In genomic region chr12:81105721-81106633, GRCm38 (mm10) we compare ENCODE assay signal across 9 mouse cellular contexts.
DNase-seq lines count a peak whose midpoint lies in the region; ATAC-seq and TF ChIP-seq lines count a peak whose summit lies in the region.
"Had no signal": no experiment of that assay in that cellular context is flagged by ENCODE, and none has a peak within 500 bp of the region (broad histone marks: within the 10 kb centered on the region; RNA-seq: fewer than 3 reads in every experiment).

No protein-coding gene starts in this region.

- H3K27ac ChIP-seq in cerebellum, adult 2 months (ENCODE audit: insufficient read depth, low read length): no peak overlapping the region
- H3K27ac ChIP-seq in liver, postnatal 0 days (ENCODE audit: low read depth): no peak overlapping the region
- H3K27ac ChIP-seq: liver, embryonic 15.5 days had no signal

- H3K9me3 ChIP-seq in liver, postnatal 0 days (ENCODE audit: low read length): no peaks in the 10 kb centered on the region
- H3K9me3 ChIP-seq: liver, embryonic 15.5 days had no signal

- ATAC-seq in megakaryocyte-erythroid progenitor cell, adult 5-6 weeks (replicated peaks; ENCODE audit: low FRiP score, low TSS enrichment, poor library complexity, severe bottlenecking): no peak
- ATAC-seq in liver, postnatal 0 days: no peak

- no peaks in the 10 kb centered on the region for H3K27me3 ChIP-seq in cerebellum, adult 2 months (ENCODE audit: control insufficient read depth, insufficient read depth, low read length)
- no peaks in the 10 kb centered on the region for H3K27me3 ChIP-seq in liver, postnatal 0 days (ENCODE audit: insufficient read depth, low read length)
- H3K27me3 ChIP-seq: liver, embryonic 15.5 days had no signal

- no peak overlapping the region for H3K4me3 ChIP-seq in cerebellum, adult 2 months (replicated peaks; ENCODE audit: insufficient read depth, low read depth, low read length)
- H3K4me3 ChIP-seq in liver, postnatal 0 days (ENCODE audit: low read depth, low read length): no peak overlapping the region
- H3K4me3 ChIP-seq: liver, embryonic 15.5 days had no signal

- no peak overlapping the region for H3K9ac ChIP-seq in liver, postnatal 0 days (replicated peaks)
- H3K9ac ChIP-seq: liver, embryonic 15.5 days had no signal

- 18% methylated on average over 12 of the region's 12 CpGs for whole genome bisulfite sequencing in cerebellum, adult 2 months
- WGBS in liver, postnatal 0 days (ENCODE audit: insufficient replicate concordance): 80% methylated on average over 12 of the region's 12 CpGs

- H3K4me2 ChIP-seq in liver, postnatal 0 days (ENCODE audit: low read depth, low read length): no peak overlapping the region
- H3K4me2 ChIP-seq: liver, embryonic 15.5 days had no signal

- peaks cover 10% of the 10 kb centered on the region for H3K4me1 ChIP-seq in cerebellum, adult 2 months (ENCODE audit: control insufficient read depth, insufficient read depth, low read length)
- H3K4me1 ChIP-seq in liver, postnatal 0 days (ENCODE audit: insufficient read depth): peaks cover 8% of the 10 kb centered on the region; the same call in 1 of the 2 replicates

- no peak for TF ChIP-seq EP300 in liver, postnatal 0 days (IDR thresholded peaks at IDR 0.05; ENCODE audit: low read depth)

- no peak for TF ChIP-seq POLR2A in cerebellum, adult 2 months (IDR thresholded peaks at IDR 0.05; ENCODE audit: borderline replicate concordance, insufficient read depth, low read length)

- peak; percentile 44 to 45 for DNase-seq in frontal cortex, postnatal 10 days (ENCODE audit: low spot score in 2 of 2)
- DNase-seq in frontal cortex, postnatal 25 days (ENCODE audit: low spot score in 2 of 2): no peak
- DNase-seq in 3134 (ENCODE audit: extremely low read depth, insufficient read length, low spot score): peak; percentile 4
- DNase-seq in cerebellum, adult 2 months: peak; percentile 76 to 84
- DNase-seq in heart, postnatal 4 days: peak; percentile 79
- DNase-seq in kidney, postnatal 10 days: no peak
- no peak for DNase-seq in liver, postnatal 0 days

- H3K36me3 ChIP-seq in liver, postnatal 0 days (replicated peaks; ENCODE audit: insufficient read depth, low read length): no peaks in the 10 kb centered on the region; the same call in 1 of the 2 replicates
- H3K36me3 ChIP-seq: liver, embryonic 15.5 days had no signal

- TF ChIP-seq CTCF in cerebellum, adult 2 months (IDR thresholded peaks at IDR 0.05; ENCODE audit: borderline replicate concordance, insufficient read depth, low read depth, low read length): no peak
- TF ChIP-seq CTCF in liver, postnatal 0 days (IDR thresholded peaks at IDR 0.05; ENCODE audit: low read depth): no peak

Comparison
In these comparisons a context has a peak if more than half of its experiments do, and no peak if none do; other contexts are left out.
1. DNase-seq: peak in frontal cortex, postnatal 10 days (2 of 2), 3134 (single experiment), cerebellum, adult 2 months (2 of 2) and heart, postnatal 4 days (single experiment); none in frontal cortex, postnatal 25 days (0 of 2), kidney, postnatal 10 days (single experiment) and liver, postnatal 0 days (single experiment).